Mouse (Mus musculus) embryonic facial prominence, embryonic 11.5 days (tissue): ENCODE measurements at regions not wholly inside any gene's neighbourhood (a gene's known extent, or its start where the extent isn't known, plus 50 kb on each side); places are given as distances from the start of the nearest gene placed in this dataset.

Experiments used
- ATAC-seq: fragments of 200-750 bp; cut with Nextera tagmentation; replicated peaks from 2 replicates; pipeline ENCODE4 v1.8.0; 2017; ENCODE audit warnings: low read depth; ENCODE audit not compliant: insufficient number of reproducible peaks, low FRiP score, low TSS enrichment
- DNase-seq: peaks from one replicate; pipeline ENCODE4 v3.0.0-alpha.2; 2015; ENCODE audit warnings: low spot score
- H3K27ac ChIP-seq: fragments of 300-500 bp; sonication (generic); replicated peaks from 2 replicates; pipeline ENCODE4 v1.5.1; 2014; ENCODE audit warnings: mild to moderate bottlenecking, low read depth, low read length, control low read depth
- H3K27me3 ChIP-seq: fragments of 300-500 bp; sonication (generic); 2 replicates; pipeline ENCODE4 v1.6.1; 2014; ENCODE audit warnings: mild to moderate bottlenecking, low read length, moderate library complexity, mixed read lengths; ENCODE audit not compliant: control insufficient read depth, insufficient read depth
- H3K36me3 ChIP-seq: fragments of 300-500 bp; sonication (generic); replicated peaks from 2 replicates; pipeline ENCODE4 v1.6.1; 2014; ENCODE audit warnings: low read depth, mild to moderate bottlenecking, low read length, moderate library complexity, mixed read lengths; ENCODE audit not compliant: control insufficient read depth, insufficient read depth
- H3K4me1 ChIP-seq: fragments of 300-500 bp; sonication (generic); 2 replicates; pipeline ENCODE4 v1.6.1; 2014; ENCODE audit warnings: low read length, mixed read lengths; ENCODE audit not compliant: control insufficient read depth, insufficient read depth
- H3K4me2 ChIP-seq: fragments of 300-500 bp; sonication (generic); 2 replicates; pipeline ENCODE4 v1.6.1; 2014; ENCODE audit warnings: low read depth, mild to moderate bottlenecking, control low read depth, low read length, moderate library complexity
- H3K4me3 ChIP-seq: fragments of 300-500 bp; sonication (generic); 2 replicates; pipeline ENCODE4 v1.5.1; 2014; ENCODE audit warnings: low read depth, low read length, control low read depth
- H3K9ac ChIP-seq: fragments of 300-500 bp; sonication (generic); replicated peaks from 2 replicates; pipeline ENCODE4 v1.6.1; 2014; ENCODE audit warnings: mild to moderate bottlenecking, control low read depth, low read length
- H3K9me3 ChIP-seq: fragments of 300-500 bp; sonication (generic); replicated peaks from 2 replicates; pipeline ENCODE4 v1.6.1; 2016; ENCODE audit warnings: mild to moderate bottlenecking, low read length, inconsistent platforms, mixed read lengths; ENCODE audit not compliant: control insufficient read depth
- WGBS: fragments of 180-500 bp; shearing (Covaris S2); extraction: QIAGEN DNeasy Blood & Tissue Kit; methylation state at CpG from one replicate; pipeline ENCODE4 v1.1.7; 2014; 5-methylcytosine and 5-hydroxymethylcytosine counted together

DNA sequence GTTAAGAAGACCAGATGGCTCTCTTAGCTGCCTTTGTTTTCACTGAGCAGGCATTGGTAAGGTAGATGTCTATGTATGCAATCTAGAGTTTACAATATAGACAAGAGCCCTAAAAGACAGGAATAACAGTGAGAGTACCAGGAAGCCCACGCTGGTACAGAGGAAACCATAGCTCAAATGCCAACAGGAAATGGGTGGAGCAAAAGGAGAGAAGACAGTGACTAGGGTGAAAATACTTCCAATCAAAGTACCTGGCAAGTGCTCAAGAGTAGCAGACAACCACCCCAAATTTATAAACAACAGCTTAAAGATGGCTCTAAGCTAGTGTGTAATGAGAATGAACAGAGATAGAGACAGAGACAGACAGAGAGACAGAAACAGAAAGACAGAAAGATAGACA lies 151.5 kb upstream of the Negr1 start:
- Histone ChIP-seq H3K9me3 (no peaks in the 10 kb centered on the region), H3K36me3 (no peaks in the 10 kb centered on the region), H3K4me1 (no peaks in the 10 kb centered on the region), H3K4me3 (no peak overlapping the region), H3K9ac (no peak overlapping the region), H3K27ac (no peak overlapping the region), H3K4me2 (no peak overlapping the region), H3K27me3 (no peaks in the 10 kb centered on the region)
- WGBS: 56% methylated on average over 1 of the region's 1 CpGs
- no peak for DNase-seq
- ATAC-seq: no peak

DNA sequence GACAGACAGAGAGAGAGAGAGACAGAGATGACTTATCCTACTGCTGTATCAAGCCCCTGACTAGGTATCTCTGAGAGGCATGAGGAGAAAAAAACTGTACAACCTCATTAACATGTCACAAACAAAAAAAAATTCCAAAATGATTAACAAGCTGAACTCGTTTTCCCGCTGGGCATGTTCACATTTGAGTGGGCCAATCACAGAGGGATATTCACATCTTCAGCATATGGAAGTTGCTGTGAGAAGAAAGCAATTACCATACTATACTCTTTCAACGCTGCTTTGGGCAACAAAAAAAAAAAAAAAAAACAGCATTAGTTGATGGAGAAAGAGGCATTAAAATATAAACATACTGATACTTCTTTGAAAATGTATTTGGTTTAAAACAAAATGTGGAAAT lies 148.8 kb upstream of the Negr1 start:
- Histone ChIP-seq H3K36me3 (no peaks in the 10 kb centered on the region), H3K4me1 (no peaks in the 10 kb centered on the region), H3K9me3 (no peaks in the 10 kb centered on the region), H3K9ac (no peak overlapping the region), H3K27me3 (no peaks in the 10 kb centered on the region), H3K4me2 (no peak overlapping the region), H3K27ac (no peak overlapping the region), H3K4me3 (no peak overlapping the region)
- WGBS: 83% methylated on average over 3 of the region's 3 CpGs
- no peak for DNase-seq
- ATAC-seq: no peak

DNA sequence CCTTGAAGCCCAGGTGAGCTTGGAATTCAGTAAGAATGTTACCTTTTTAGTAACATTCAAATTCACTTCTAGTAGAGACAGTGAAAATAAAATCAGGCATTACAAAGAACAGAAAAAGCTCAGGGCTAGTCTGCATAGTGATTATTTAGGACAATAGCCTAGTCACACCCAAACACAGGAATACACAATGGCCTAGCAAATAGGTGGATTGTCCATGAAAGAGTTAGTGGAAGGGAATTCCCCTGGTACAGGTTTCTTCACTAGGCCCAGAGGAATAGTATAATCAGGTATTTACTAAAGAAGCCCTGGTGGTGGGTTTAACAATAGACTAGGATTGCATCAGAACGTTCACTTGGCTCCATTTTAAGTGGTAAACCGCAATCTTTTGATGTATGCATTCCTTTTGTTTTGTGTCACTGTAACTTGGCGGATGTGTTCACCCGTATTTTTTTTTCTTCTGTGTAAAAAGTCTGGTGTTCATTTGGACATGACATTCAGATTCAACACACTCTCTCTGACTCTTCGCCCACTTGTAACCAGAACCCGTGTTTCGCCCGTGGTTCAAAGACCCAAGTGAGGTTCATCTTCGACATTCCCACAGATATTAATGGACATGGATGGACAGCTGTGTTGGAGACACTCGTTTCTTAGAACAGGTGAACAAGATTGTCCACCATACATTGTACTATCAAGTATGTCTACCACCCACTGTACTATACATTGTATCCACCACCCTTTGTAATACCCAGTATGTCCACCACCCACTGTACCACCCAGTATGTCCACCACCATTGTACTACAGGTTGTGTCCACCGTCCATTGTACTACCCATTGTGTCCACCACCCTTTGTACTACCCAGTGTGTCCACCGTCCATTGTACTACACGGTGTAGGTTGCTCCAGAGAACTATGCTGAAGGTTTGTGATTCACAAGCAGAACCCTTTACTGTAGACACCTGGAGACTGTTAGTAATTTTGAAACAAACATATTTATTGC lies 146.9 kb upstream of the Negr1 start:
- DNase-seq (no peak), ATAC-seq (peak; percentile 39; the same call in 1 of the 2 replicates)
- Histone ChIP-seq H3K4me2 (no peak overlapping the region), H3K9me3 (no peaks in the 10 kb centered on the region), H3K27me3 (no peaks in the 10 kb centered on the region), H3K36me3 (no peaks in the 10 kb centered on the region), H3K4me1 (no peaks in the 10 kb centered on the region), H3K4me3 (no peak overlapping the region), H3K27ac (no peak overlapping the region), H3K9ac (no peak overlapping the region)
- 89% methylated on average over 13 of the region's 13 CpGs for WGBS

DNA sequence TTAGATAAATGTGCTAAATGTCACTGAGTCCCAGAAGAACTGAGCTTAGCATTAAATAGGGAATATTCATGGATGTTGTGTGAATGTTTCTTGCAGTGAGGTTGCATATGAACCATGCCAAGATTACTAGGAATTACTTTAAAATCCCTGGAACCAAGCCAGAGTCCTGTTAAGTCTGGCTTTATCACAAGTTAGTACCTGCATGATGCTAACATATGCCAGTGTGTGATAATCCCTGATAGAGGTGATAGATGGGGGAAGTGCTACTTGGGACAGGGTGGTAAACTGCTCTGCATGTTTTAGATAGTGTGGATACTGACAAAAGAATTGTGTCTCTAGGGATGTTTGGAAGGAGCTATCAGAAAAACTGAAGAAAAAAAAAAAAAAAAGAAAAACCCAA lies 143.5 kb upstream of the Negr1 start:
- H3K27me3 ChIP-seq: no peaks in the 10 kb centered on the region
- H3K9me3 ChIP-seq: no peaks in the 10 kb centered on the region
- H3K4me2 ChIP-seq: no peak overlapping the region
- no peak overlapping the region for H3K4me3 ChIP-seq
- H3K27ac ChIP-seq: no peak overlapping the region
- H3K36me3 ChIP-seq: no peaks in the 10 kb centered on the region
- DNase-seq (no peak), ATAC-seq (no peak)
- H3K9ac ChIP-seq: no peak overlapping the region
- no peaks in the 10 kb centered on the region for H3K4me1 ChIP-seq

DNA sequence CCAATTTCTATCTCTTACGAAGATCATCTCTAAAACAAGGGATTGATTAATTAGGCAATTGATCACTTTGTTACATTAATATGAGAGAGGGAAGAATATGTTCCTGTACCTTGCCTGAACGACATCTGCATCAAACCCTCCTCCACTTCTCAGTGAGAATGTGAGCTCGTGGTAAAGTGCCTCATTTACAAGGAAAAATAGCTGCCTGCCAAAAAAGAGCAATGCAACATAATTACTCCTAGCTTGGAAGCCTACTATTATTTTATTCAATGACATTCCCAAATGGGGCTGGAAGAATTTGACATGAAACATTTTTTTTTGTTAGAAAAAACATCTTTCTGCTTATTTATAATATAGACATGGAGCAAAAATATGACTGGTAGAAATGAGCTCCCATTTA lies 138.5 kb upstream of the Negr1 start:
- no peak overlapping the region for H3K9ac ChIP-seq
- H3K27me3 ChIP-seq: no peaks in the 10 kb centered on the region
- H3K27ac ChIP-seq: no peak overlapping the region
- DNase-seq (no peak), ATAC-seq (no peak)
- H3K4me3 ChIP-seq: no peak overlapping the region
- H3K4me1 ChIP-seq: no peaks in the 10 kb centered on the region
- no peak overlapping the region for H3K4me2 ChIP-seq
- H3K9me3 ChIP-seq: no peaks in the 10 kb centered on the region
- no peaks in the 10 kb centered on the region for H3K36me3 ChIP-seq
- WGBS: 63% methylated on average over 3 of the region's 3 CpGs

DNA sequence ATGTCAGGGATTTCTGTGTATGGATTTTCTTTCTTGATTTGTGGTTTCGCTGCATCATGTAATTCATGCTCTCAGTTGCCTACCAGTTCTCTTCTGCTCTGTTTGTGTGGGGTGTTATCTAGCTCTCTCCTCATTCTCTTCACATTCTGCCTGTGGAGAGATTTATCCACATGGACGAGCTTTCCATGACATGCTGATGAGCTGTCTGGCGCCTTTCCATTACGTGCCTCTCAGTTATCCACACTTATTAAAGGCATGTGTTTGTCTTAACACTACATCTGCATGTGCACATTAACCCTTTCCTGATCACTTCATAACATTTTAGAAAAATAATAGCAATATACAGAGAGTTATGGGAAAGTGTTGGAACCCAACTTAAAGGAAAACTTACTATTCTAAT lies 106.6 kb upstream of the Negr1 start:
- ATAC-seq: no peak
- Histone ChIP-seq H3K27ac (no peak overlapping the region), H3K9me3 (no peaks in the 10 kb centered on the region), H3K9ac (no peak overlapping the region), H3K4me1 (no peaks in the 10 kb centered on the region), H3K4me3 (no peak overlapping the region), H3K4me2 (no peak overlapping the region), H3K27me3 (no peaks in the 10 kb centered on the region), H3K36me3 (no peaks in the 10 kb centered on the region)
- no peak for DNase-seq
- 56% methylated on average over 4 of the region's 4 CpGs for WGBS

DNA sequence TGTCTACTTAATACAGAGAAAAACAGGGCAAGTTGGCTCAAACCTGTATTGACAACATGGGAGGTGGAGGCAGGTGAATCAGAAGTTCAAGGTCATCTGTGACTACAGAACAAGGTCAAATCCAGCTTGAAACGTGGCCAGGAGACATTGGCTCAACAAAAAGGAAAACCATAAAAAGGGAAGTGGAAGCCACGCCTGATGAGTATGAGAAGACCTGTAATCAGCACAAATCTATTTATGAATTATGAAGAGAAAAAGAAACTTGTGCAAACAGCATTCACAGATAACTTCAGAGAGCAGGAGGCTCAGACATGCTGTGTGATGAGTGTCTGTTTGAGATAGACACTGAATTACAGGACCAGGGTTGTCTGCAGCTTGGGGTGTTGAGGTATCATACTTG lies 98.3 kb upstream of the Negr1 start:
- no peak for DNase-seq

DNA sequence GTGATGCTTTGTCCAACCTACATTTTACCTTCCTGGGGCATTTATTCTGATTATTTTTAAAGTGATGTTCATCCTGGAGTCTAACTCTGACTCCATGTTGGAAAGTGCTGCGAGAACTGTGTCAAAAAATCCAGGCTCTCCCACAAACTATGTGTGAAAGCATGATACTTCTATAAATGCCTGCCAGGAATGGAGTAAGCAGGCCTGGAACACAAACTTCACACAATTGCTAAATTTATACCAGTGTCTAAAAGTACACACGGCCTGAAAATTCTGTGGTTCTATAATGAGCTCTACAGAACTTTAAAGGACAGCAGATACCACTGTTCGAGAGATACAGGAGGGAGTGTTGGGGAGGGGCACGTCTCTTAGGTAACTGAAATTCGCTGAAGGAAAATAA lies 96.0 kb upstream of the Negr1 start:
- no peak overlapping the region for H3K4me3 ChIP-seq
- H3K36me3 ChIP-seq: no peaks in the 10 kb centered on the region
- no peak overlapping the region for H3K27ac ChIP-seq
- H3K9ac ChIP-seq: no peak overlapping the region
- ATAC-seq (no peak), DNase-seq (no peak)
- WGBS: 84% methylated on average over 5 of the region's 5 CpGs
- no peaks in the 10 kb centered on the region for H3K27me3 ChIP-seq
- no peak overlapping the region for H3K4me2 ChIP-seq
- H3K4me1 ChIP-seq: no peaks in the 10 kb centered on the region
- no peaks in the 10 kb centered on the region for H3K9me3 ChIP-seq

More for the DNA sequence above, 98.3 kb upstream of the Negr1 start:
- H3K27ac ChIP-seq: no peak overlapping the region
- no peaks in the 10 kb centered on the region for H3K27me3 ChIP-seq
- H3K9ac ChIP-seq: no peak overlapping the region
- ATAC-seq: no peak
- no peaks in the 10 kb centered on the region for H3K4me1 ChIP-seq
- H3K4me3 ChIP-seq: no peak overlapping the region
- no peaks in the 10 kb centered on the region for H3K9me3 ChIP-seq
- 73% methylated on average over 2 of the region's 2 CpGs for WGBS
- no peaks in the 10 kb centered on the region for H3K36me3 ChIP-seq
- H3K4me2 ChIP-seq: no peak overlapping the region
